Comparison of ENCODE assay signal across 18 mouse cellular contexts in genomic region chr2:159734576-159734975, GRCm38 (mm10).
"Had no signal": no experiment of that assay in that cellular context is flagged by ENCODE, and none has a peak within 500 bp of the region (broad histone marks: within the 10 kb centered on the region; RNA-seq: fewer than 3 reads in every experiment).

No protein-coding gene starts in this region.

- H3K4me1 ChIP-seq: midbrain, embryonic 10.5 days; midbrain, embryonic 12.5 days had no signal

- H3K9me3 ChIP-seq: midbrain, embryonic 10.5 days; midbrain, embryonic 12.5 days; neural tube, embryonic 13.5 days; neural tube, embryonic 15.5 days had no signal

- H3K9ac ChIP-seq: lung, embryonic 14.5 days; midbrain, embryonic 12.5 days; neural tube, embryonic 13.5 days; neural tube, embryonic 15.5 days had no signal

- H3K4me3 ChIP-seq: midbrain, embryonic 10.5 days; midbrain, embryonic 12.5 days; myocyte; neural tube, embryonic 13.5 days; neural tube, embryonic 15.5 days had no signal

- ATAC-seq: midbrain, embryonic 16.5 days had no signal

- H3K27me3 ChIP-seq: midbrain, embryonic 12.5 days; neural tube, embryonic 13.5 days had no signal

- DNase-seq: lung, embryonic 14.5 days; lung, postnatal 10 days; lung, postnatal 4 days; midbrain, embryonic 14.5 days; retina, postnatal 1 day; right cerebral cortex, adult 18-20 months; right cerebral cortex, postnatal 25 days; right cerebral cortex, postnatal 4 days; spleen, adult 18-20 months; thymus, adult 18-20 months; thymus, postnatal 14 days; thymus, postnatal 36 days had no signal

- H3K4me2 ChIP-seq: lung, embryonic 14.5 days; midbrain, embryonic 12.5 days; neural tube, embryonic 13.5 days; neural tube, embryonic 15.5 days had no signal

- H3K27ac ChIP-seq: midbrain, embryonic 10.5 days; midbrain, embryonic 12.5 days; neural tube, embryonic 13.5 days; neural tube, embryonic 15.5 days had no signal

- H3K36me3 ChIP-seq: midbrain, embryonic 10.5 days; midbrain, embryonic 12.5 days; neural tube, embryonic 13.5 days; neural tube, embryonic 15.5 days had no signal
